Mouse (Mus musculus) brown adipose tissue, adult 24 weeks (tissue): Measurements from ENCODE around the gene Gatd1. TPM values are rescaled to one million over a fixed set of nuclear protein-coding genes. Genes with fewer than 3 reads are reported as not detected.

Experiments used
- H3K27ac ChIP-seq: fragments of 200-500 bp; replicated peaks from 2 replicates; pipeline ENCODE4 v1.5.1; 2012; ENCODE audit warnings: low read depth, mild to moderate bottlenecking, low read length
- H3K4me1 ChIP-seq: fragments of 200-500 bp; 2 replicates; pipeline ENCODE4 v1.6.1; 2012; ENCODE audit warnings: low read length, mixed read lengths; ENCODE audit not compliant: control insufficient read depth, insufficient read depth, insufficient read length
- H3K4me3 ChIP-seq: fragments of 200-500 bp; 2 replicates; pipeline ENCODE4 v1.5.1; 2012; ENCODE audit warnings: low read depth, mild to moderate bottlenecking, low read length, moderate library complexity; ENCODE audit not compliant: insufficient read depth
- polyA plus RNA-seq: library from polyadenylated mRNA; stranded (reverse); fragments of >200 nt; gene quantifications from 2 replicates; pipeline ENCODE4 v1.2.4, GENCODE M21; 2012; ENCODE audit not compliant: missing spikeins, insufficient read depth, insufficient read length

Gatd1 gene
- polyA plus RNA-seq, 1 experiment = 23.3 TPM

- H3K27ac ChIP-seq = no peak overlapping the region
- no peaks in the 10 kb centered on the region for H3K4me1 ChIP-seq
- H3K4me3 ChIP-seq = no peak overlapping the region
Measured at GRCm38 (mm10) chr7:141364349-141365048, 49.4 kb downstream of the Gatd1 start.

GRCm38 (mm10) chr7:141363752-141364125 lies 50.2 kb downstream of the Gatd1 start:
- no peak overlapping the region for H3K27ac ChIP-seq
- H3K4me1 ChIP-seq = no peaks in the 10 kb centered on the region
- no peak overlapping the region for H3K4me3 ChIP-seq

- no peak overlapping the region for H3K4me3 ChIP-seq
- H3K27ac ChIP-seq = no peak overlapping the region
- no peaks in the 10 kb centered on the region for H3K4me1 ChIP-seq
Measured at GRCm38 (mm10) chr7:141363106-141363751, 50.7 kb downstream of the Gatd1 start.

- Histone ChIP-seq H3K27ac (no peak overlapping the region), H3K4me3 (no peak overlapping the region), H3K4me1 (no peaks in the 10 kb centered on the region)
Measured at GRCm38 (mm10) chr7:141361510-141361909, 52.4 kb downstream of the Gatd1 start.

Other genes starting within 250 kb of the Gatd1 start
- 49.5 and 67.9 TPM in 2 replicates for gene Rnh1, start 241.3 kb downstream of the Gatd1 start, polyA plus RNA-seq
- gene Hras, start 220.1 kb downstream of the Gatd1 start, polyA plus RNA-seq = 72.6 and 86.6 TPM in 2 replicates
- 3.4 and 5.8 TPM in 2 replicates for gene Lrrc56, start 220.0 kb downstream of the Gatd1 start, polyA plus RNA-seq
- gene Lmntd2, start 200.1 kb downstream of the Gatd1 start, polyA plus RNA-seq = not detected in 2 replicates
- gene Rassf7, start 198.3 kb downstream of the Gatd1 start, polyA plus RNA-seq = 1.4 and 1.5 TPM in 2 replicates
- 17.0 and 22.5 TPM in 2 replicates for gene Phrf1, start 185.4 kb downstream of the Gatd1 start, polyA plus RNA-seq
- 3.3 and 5.5 TPM in 2 replicates for gene Irf7, start 147.7 kb downstream of the Gatd1 start, polyA plus RNA-seq
- not detected in 2 replicates for gene Cdhr5, start 137.3 kb downstream of the Gatd1 start, polyA plus RNA-seq
- not detected in 2 replicates for gene Sct, start 135.0 kb downstream of the Gatd1 start, polyA plus RNA-seq
- gene Drd4, start 122.1 kb downstream of the Gatd1 start, polyA plus RNA-seq = not detected in 2 replicates
- gene Deaf1, start 86.4 kb downstream of the Gatd1 start, polyA plus RNA-seq = 5.9 and 15.8 TPM in 2 replicates
- gene Tmem80, start 86.4 kb downstream of the Gatd1 start, polyA plus RNA-seq = 35.2 and 44.8 TPM in 2 replicates
- 1.5 and 2.9 TPM in 2 replicates for gene Eps8l2, start 75.3 kb downstream of the Gatd1 start, polyA plus RNA-seq
- gene Taldo1, start 21.9 kb downstream of the Gatd1 start, polyA plus RNA-seq = 1,487 and 1,572 TPM in 2 replicates
- gene Cend1, start 15.4 kb upstream of the Gatd1 start, polyA plus RNA-seq = 2.6 and 6.4 TPM in 2 replicates
- 79.8 and 96.8 TPM in 2 replicates for gene Slc25a22, start 23.8 kb upstream of the Gatd1 start, polyA plus RNA-seq
- 0.58 and 0.75 TPM in 2 replicates for gene Pidd1, start 29.9 kb upstream of the Gatd1 start, polyA plus RNA-seq
- 1,680 and 2,099 TPM in 2 replicates for gene Rplp2, start 33.2 kb upstream of the Gatd1 start, polyA plus RNA-seq
- 2,152 and 2,404 TPM in 2 replicates for gene Pnpla2, start 41.1 kb upstream of the Gatd1 start, polyA plus RNA-seq
- gene Cracr2b, start 47.0 kb upstream of the Gatd1 start, polyA plus RNA-seq = 9.8 and 11.8 TPM in 2 replicates
- gene Cd151, start 53.3 kb upstream of the Gatd1 start, polyA plus RNA-seq = 223 and 257 TPM in 2 replicates
- 28.8 and 36.4 TPM in 2 replicates for gene Polr2l, start 61.0 kb upstream of the Gatd1 start, polyA plus RNA-seq
- 39.6 and 74.6 TPM in 2 replicates for gene Tspan4, start 61.1 kb upstream of the Gatd1 start, polyA plus RNA-seq
- 13.4 and 19.8 TPM in 2 replicates for gene Chid1, start 125.7 kb upstream of the Gatd1 start, polyA plus RNA-seq
- 40.3 and 42.7 TPM in 2 replicates for gene Ap2a2, start 148.0 kb upstream of the Gatd1 start, polyA plus RNA-seq
- not detected in 2 replicates for gene Muc6, start 241.2 kb upstream of the Gatd1 start, polyA plus RNA-seq